Mouse (Mus musculus) retina, embryonic 14.5 days (tissue): Measurements from ENCODE around the gene Adamts7.
A peak's percentile ranks its signal among the peaks of the same experiment; 100 is the strongest.

Experiments used
- DNase-seq: peaks from one replicate; pipeline ENCODE4 v3.0.0-alpha.2; 2015; ENCODE audit warnings: low spot score

Gene Adamts7

GRCm38 (mm10) chr9:90198531-90199449 is 35.9 kb downstream of the Adamts7 start:
- DNase-seq: no peak

GRCm38 (mm10) chr9:90199611-90200010 is 36.7 kb downstream of the Adamts7 start:
- no peak for DNase-seq

DNA sequence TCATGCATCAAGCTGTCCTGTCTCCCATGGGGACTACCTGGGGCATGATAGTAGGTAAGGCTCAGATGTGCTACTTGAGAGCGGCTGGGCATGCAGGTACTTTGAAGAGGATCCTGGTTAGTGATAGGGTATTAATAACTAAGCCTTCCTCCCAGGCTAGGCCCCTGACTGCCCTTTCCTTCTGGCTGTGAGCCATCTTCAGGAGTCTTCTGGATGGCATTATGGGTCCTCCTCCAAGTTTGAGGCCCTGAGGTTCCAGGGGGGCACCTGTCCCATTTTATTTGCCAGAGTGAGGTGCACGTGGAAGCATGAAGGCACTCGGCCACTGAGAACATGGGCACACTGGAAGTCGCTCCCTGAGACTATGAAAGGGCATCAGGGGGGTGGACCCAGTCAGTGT is 37.6 kb downstream of the Adamts7 start:
- DNase-seq: no peak

GRCm38 (mm10) chr9:90201096-90201495 is 38.2 kb downstream of the Adamts7 start:
- no peak for DNase-seq

- no peak for DNase-seq
These were observed 38.7 kb downstream of the Adamts7 start for GRCm38 (mm10) chr9:90201541-90201940.

DNA sequence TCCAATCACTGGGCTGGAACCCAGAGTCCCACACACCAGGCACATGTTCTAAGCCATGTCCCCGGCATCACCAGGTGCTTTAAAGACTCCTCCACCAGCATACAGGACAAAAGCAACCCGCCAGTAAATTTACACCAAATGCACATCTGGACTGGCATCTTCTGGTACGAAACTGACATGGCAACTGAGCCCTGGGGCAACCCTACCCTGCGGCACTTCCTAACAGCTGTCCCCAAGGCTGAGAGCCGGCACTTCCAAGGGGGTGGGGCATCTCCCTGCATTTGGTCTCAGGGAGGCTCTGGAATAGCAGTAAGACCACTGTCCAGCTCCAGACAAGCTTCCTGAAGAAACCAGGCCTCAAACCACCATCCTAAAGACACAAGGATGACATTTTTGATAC is 40.4 kb downstream of the Adamts7 start:
- DNase-seq: no peak

- DNase-seq: peak; percentile 29
These were observed 41.6 kb downstream of the Adamts7 start for GRCm38 (mm10) chr9:90204396-90204915.

GRCm38 (mm10) chr9:90206500-90206899 is 43.6 kb downstream of the Adamts7 start:
- peak; percentile 87 for DNase-seq

GRCm38 (mm10) chr9:90207808-90208207 is 44.9 kb downstream of the Adamts7 start:
- DNase-seq: no peak

DNA sequence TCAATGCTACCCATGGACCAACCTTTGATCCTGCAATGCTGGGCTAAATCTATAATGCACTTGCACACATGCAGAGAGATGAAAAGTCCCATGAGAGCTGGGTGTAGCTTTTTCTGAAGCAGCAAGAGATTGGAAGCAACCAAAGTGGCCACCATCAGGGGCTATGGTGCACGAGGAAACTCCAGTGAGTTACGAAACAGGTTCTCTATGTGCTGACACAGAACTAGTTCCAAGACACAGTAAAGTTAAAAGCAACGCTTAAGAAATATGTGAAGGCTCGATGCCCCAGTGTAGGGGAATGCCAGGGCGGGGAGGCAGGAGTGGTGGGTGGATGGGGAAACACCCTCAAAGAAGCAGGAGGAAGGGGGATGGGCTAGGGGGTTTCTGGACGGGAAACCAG is 45.8 kb downstream of the Adamts7 start:
- DNase-seq: no peak

DNA sequence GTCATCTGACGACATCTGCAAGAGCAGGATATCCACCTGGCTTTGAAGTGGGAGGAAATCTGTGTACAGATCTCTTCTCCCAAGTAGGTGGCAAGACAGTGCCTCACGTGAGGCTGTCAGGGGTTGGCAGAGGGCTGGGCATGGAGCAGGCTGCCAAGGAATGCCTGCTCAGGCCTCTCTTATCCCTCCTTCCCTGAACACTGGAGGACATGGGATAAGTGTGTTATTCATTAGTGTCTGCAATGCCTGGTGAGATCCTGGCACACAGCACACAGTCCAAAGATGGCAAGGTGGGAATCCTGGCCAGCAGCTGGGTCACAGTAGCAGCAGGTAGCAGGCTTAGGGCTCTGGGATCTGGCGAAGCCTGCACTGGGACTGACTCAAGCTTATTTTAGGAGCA is 50.3 kb downstream of the Adamts7 start:
- no peak for DNase-seq

DNA sequence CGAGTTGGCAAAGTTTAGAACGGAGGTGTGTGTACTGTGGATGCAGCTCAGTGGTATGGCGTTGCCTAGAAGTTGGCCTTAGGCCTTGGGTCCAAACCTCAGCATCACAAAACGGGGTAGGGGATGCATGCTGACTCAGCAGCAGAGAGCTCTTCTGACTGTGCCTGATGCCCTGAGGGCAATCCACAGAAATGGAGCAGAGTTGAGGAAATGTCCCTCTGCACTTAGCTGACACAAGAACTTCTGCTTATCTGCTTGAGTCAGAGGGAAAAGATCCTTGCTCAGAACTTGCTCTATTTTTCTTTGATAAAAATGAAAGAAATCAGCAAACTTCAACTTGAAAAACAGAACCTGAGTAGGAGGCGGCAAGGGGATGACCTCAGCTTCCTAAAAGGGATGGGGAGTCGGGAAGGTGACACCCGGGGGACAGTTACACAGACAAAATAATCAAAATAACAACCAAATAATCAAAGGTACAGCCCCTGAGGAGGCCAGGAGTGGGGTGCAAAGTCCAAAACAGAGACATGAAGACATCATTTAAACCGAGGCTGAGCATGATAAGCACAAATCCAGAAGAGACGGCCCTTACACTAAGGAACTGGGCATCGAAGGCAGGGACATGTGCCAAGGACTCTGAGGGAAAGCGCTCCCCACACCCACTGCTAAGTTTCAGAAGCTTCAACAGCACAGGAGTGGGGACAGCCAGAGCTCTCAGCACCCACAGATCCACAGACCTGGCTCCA is 53.6 kb downstream of the Adamts7 start:
- no peak for DNase-seq

DNA sequence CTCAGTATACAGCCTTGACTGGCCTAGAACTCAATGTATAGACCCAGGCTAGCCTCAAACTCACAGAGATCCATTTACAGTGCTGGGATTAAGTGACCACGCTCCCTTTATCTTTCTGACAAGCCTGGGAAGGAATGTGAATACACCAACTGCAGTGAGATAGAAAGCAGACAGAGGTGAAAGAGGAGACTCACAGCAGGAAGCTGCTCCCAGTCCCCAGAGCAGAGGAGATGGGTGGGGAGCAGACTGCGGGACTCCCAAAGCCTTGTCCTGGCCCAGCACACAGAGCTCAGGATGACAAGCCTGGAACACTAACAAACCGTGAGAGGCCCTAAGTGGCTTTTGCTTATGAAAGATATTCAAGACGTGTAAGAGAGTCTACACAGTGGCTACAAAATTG is 54.6 kb downstream of the Adamts7 start:
- no peak for DNase-seq

DNA sequence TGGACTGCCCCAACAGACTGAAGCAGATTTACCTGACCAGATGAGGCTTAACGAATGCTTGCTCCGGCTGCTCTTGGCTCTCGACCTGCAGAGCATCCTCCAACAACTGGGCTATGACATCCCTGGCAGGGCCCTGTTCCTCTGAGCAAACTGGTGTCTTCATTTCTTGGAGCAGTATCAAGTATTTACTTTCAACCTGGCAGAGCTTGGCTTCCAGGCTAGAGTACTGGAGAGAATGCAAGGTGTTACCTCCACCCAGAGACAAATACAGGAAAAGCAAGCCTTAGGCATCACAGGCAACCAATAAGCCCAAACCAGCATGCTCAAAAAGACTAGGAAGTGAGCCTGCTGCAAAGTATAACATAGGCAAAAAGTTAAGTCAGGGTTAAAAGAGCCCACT is 59.4 kb downstream of the Adamts7 start:
- DNase-seq: no peak

- DNase-seq: no peak
These were observed 63.3 kb downstream of the Adamts7 start for GRCm38 (mm10) chr9:90226081-90226741.

DNA sequence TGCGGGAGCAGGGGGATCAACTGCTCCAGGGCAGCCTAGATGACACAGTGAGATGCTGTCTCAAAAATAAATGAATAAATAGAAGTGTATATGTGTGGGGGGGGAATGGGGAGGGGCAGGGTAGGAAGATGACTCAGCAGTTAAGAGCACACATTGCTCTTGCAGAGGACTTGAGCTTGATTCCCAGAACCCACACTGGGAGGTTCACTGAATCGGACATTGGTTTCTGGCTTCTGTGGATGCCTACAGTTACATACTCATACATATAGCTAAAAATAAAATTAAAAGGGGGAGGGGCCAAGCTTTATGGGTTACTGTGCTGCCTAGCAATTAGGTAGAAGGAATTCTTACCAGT is 63.9 kb downstream of the Adamts7 start:
- no peak for DNase-seq

GRCm38 (mm10) chr9:90227171-90227570 is 64.3 kb downstream of the Adamts7 start:
- DNase-seq: no peak

GRCm38 (mm10) chr9:90232781-90233690 is 70.2 kb downstream of the Adamts7 start:
- DNase-seq: no peak

DNA sequence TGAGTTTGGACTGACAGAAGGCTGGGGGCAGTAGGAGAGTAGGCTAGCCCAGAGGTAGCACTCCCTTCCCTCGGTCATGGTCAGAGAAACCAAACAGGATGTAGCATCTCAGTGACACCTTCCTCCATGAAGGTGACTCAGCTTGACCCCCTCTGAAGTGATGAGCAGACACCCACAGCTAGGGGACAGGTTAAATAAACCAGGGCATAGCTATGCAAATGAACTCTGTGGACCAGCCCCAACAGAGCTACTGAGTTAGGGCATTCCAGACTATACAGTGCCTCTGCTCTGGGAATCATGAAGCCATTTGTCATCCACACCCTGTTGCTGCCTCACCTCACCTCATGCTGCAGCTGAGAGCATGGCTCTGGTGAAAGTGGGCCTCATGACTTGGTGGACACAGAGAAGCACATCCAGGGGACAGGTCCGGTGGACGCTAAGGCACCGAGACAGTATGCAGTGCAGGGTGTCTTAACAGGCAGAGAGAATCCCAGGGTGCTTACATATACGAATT is 71.1 kb downstream of the Adamts7 start:
- no peak for DNase-seq

DNA sequence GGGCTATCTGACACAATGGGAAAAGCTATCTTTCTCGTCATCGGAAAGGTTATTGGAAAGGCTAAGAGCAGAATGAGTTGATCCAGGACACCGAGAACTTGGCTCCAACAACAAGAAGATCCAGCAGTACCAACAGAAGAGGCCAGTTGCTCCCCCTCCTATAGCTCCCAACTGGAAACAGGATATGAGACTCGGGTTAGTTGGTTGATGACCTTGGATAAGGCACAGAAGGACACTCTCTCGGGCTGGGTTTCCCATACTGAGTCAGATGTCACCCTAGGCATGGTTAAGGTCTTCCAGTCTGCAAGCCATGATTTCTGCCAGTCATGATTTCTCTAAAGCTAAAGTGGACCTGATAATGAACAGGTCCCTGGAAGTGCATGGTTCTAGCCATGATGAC is 71.9 kb downstream of the Adamts7 start:
- no peak for DNase-seq

DNA sequence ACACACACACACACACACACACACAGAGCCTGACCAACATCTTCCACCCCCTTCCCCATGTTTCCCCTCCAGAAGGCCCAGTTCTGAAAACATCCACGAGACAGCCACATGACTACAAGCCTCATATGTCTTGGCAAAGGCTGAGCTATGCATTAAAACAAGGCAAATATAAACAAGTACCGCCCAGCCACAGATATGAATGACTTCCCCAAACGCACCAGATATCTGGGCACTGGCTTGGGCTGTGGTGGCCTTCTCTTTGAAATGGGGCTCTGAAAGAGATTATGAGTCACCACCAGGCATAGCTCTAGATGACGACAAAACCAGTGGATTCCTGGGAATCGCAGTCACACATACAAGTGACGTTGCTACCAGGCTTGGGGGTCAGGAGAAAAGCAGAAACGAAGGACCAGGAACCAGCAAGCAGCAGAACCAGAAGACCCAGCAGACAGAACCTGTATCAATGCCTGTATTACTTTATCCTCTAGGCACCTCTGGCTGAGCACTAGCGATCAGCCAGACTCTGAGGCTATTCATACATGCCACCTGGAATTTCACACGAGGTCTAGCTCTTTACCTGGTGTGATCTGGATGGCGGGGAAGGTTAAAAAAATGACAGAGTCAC is 72.5 kb downstream of the Adamts7 start:
- no peak for DNase-seq
